Mouse (Mus musculus) heart, adult 2 months (tissue): ENCODE results near the gene 1700001P01Rik.

Experiments used
- CTCF ChIP-seq: fragments of 200-600 bp; IDR thresholded peaks from 2 replicates; pipeline ENCODE4 v1.8.1; 2022; ENCODE audit warnings: antibody characterized with exemption, mild to moderate bottlenecking, moderate library complexity
- EP300 ChIP-seq: fragments of 200-500 bp; IDR thresholded peaks from 2 replicates; pipeline ENCODE4 v1.6.1; 2011; ENCODE audit warnings: low read depth, low read length, control low read depth; ENCODE audit not compliant: insufficient read depth

DNA sequence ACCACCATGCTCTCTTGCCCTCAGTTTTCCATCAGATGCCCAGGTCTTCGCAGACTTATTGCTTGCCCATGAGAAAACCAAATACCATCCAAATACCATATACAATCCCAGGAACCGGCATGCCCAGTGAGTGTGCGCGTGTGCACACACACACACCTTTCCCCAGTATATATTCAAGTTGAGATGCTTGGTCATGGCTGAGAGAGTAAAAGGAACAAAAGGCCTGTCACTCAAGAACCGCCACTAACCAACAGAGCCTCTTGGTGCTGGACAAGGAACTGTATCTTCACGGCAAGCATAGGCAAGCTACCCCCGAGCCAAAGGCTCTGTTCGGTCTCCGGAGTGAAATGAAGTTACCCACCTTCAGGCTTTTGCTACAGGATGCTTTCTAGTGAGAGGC lies 33.1 kb downstream of the 1700001P01Rik start:
- TF ChIP-seq CTCF (no peak), EP300 (no peak)
